Mouse (Mus musculus): ENCODE measurements around the gene Epm2aip1.

GRCm38 (mm10) chr9:111239821-111240220 lies 31.9 kb upstream of the Epm2aip1 start:
- TF ChIP-seq E2F4 (IDR thresholded peaks at IDR 0.05; ENCODE audit: insufficient read depth) (no peak), POLR2A (IDR thresholded peaks at IDR 0.05; ENCODE audit: insufficient read length, low read depth) (no peak), MAX (IDR thresholded peaks at IDR 0.05; ENCODE audit: low read depth) (no peak), POLR2AphosphoS2 (IDR thresholded peaks at IDR 0.05; ENCODE audit: insufficient read length, low read depth) (no peak), USF1 (IDR thresholded peaks at IDR 0.05; ENCODE audit: low read depth) (no peak), TCF3 (IDR thresholded peaks at IDR 0.05; ENCODE audit: insufficient read length, low read depth) (no peak)
